Mouse (Mus musculus): ENCODE measurements at regions not wholly inside any gene's neighbourhood (a gene's known extent, or its start where the extent isn't known, plus 50 kb on each side); places are given as distances from the start of the nearest gene placed in this dataset.
A peak's percentile ranks its signal among the peaks of the same experiment; 100 is the strongest.

DNA sequence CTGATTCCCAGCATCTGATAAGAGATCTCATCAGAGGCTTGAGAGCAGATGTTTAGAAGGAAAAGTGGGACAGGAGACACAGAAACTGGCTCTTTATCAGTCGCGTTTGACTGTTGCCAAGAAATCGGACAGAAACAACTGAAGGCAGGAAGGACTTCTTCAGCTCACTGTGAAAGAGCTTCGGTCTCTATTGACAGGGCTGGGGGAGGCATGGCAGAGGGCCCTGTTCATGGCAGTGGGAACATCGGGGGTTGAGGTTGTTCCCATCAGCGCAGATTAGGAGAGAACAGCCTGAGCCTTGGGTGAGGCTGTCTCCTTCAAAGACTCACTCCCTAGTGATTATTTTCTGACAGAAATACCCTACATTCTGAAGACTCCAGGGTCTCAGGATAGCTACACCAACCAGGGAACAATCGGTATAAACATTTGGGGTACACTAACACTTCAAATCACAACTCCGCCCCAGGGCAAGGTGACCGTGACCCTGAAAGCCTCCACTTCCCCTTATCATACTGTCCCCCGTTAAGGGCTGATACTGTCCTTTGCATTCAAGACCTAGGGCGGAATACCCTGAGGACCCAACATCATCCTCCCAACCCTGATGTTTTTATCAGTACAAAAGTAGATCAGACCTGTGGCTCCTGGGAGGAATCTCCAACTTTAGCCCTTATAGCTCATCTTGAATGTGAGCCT, 144.8 kb upstream of the Eci2 start:
- Histone ChIP-seq H3K9ac (no peak overlapping the region), H3K4me1 (no peaks in the 10 kb centered on the region), H3K27me3 (no peaks in the 10 kb centered on the region), H3K4me3 (no peak overlapping the region), H3K9me3 (replicated peaks) (no peaks in the 10 kb centered on the region), H3K4me2 (replicated peaks) (no peak overlapping the region), H3K27ac (no peak overlapping the region), H3K36me3 (no peaks in the 10 kb centered on the region)
- 87% methylated on average over 11 of the region's 11 CpGs for WGBS
- ATAC-seq (ENCODE audit: low FRiP score): no peak

GRCm38 (mm10) chr13:35173522-35173921, 146.6 kb upstream of the Eci2 start:
- Histone ChIP-seq H3K4me1 (no peaks in the 10 kb centered on the region), H3K36me3 (no peaks in the 10 kb centered on the region), H3K4me3 (no peak overlapping the region), H3K4me2 (replicated peaks) (no peak overlapping the region), H3K9me3 (replicated peaks) (no peaks in the 10 kb centered on the region), H3K27me3 (no peaks in the 10 kb centered on the region), H3K27ac (no peak overlapping the region), H3K9ac (no peak overlapping the region)
- no peak for ATAC-seq (ENCODE audit: low FRiP score)
- WGBS: 37% methylated on average over 2 of the region's 2 CpGs

GRCm38 (mm10) chr13:35175587-35175986, 148.7 kb upstream of the Eci2 start:
- Histone ChIP-seq H3K4me1 (no peaks in the 10 kb centered on the region), H3K27me3 (no peaks in the 10 kb centered on the region), H3K27ac (no peak overlapping the region), H3K4me2 (replicated peaks) (no peak overlapping the region), H3K36me3 (no peaks in the 10 kb centered on the region), H3K4me3 (no peak overlapping the region), H3K9me3 (replicated peaks) (no peaks in the 10 kb centered on the region), H3K9ac (no peak overlapping the region)
- WGBS: 71% methylated on average over 1 of the region's 1 CpGs
- ATAC-seq (ENCODE audit: low FRiP score): no peak

DNA sequence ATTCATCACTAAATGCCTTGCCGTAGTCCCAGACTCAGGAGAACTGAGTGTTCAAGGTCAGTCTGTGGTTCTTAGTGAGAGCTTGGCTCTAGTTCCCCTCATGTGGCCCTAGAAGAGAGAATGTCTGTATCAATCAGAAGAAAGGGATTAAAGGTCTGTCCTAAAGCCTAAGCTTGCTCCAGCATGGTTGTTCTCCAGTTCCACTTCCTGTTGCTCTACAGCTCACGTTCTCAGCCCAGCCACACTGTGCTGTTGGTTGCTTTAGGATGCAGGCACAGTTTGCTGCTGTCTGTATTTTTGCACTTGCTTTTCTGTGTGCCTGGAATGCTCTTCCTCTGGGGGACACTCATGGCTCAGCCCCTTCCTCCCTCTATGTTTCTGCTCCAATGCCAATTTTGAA, 150.4 kb upstream of the Eci2 start:
- no peak overlapping the region for H3K9ac ChIP-seq
- no peak overlapping the region for H3K27ac ChIP-seq
- H3K9me3 ChIP-seq (replicated peaks): no peaks in the 10 kb centered on the region
- no peaks in the 10 kb centered on the region for H3K27me3 ChIP-seq
- WGBS: 64% methylated on average over 2 of the region's 2 CpGs
- H3K36me3 ChIP-seq: no peaks in the 10 kb centered on the region
- no peak for ATAC-seq (ENCODE audit: low FRiP score)
- no peak overlapping the region for H3K4me2 ChIP-seq (replicated peaks)
- no peaks in the 10 kb centered on the region for H3K4me1 ChIP-seq
- no peak overlapping the region for H3K4me3 ChIP-seq

GRCm38 (mm10) chr13:35189028-35189711, 162.3 kb upstream of the Eci2 start:
- ATAC-seq (ENCODE audit: low FRiP score): peak; percentile 77
- no peak overlapping the region; the same call in 1 of the 2 replicates for H3K9ac ChIP-seq
- 38% methylated on average over 16 of the region's 16 CpGs for WGBS
- no peaks in the 10 kb centered on the region for H3K9me3 ChIP-seq (replicated peaks)
- no peaks in the 10 kb centered on the region for H3K36me3 ChIP-seq
- H3K27ac ChIP-seq: peak overlapping the region; percentile 74
- H3K4me2 ChIP-seq (replicated peaks): no peak overlapping the region
- H3K4me1 ChIP-seq: peaks cover 10% of the 10 kb centered on the region
- H3K4me3 ChIP-seq: no peak overlapping the region
- no peaks in the 10 kb centered on the region for H3K27me3 ChIP-seq

DNA sequence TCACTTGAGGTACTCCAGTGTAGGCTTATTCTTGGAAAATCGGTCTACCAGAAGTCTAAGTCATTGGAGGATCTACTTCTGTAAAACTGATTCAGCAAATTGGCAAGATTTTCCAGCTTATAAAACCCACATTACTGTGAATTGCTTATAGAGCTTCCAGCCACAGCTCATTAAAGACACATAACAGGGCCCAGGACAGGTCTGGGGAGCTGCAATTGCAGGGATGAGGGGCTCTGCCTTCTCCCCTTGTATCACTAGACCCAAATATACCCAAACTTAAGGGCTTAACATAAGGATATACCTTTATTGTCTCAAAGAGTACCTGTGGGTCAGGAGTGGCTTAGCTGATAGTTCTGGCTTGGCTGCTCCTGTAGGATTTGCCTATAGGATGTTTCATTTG, 175.2 kb upstream of the Eci2 start:
- WGBS: 93% methylated on average over 1 of the region's 1 CpGs
- no peaks in the 10 kb centered on the region for H3K4me1 ChIP-seq
- no peak overlapping the region for H3K4me3 ChIP-seq
- H3K9ac ChIP-seq: no peak overlapping the region
- no peaks in the 10 kb centered on the region for H3K9me3 ChIP-seq (replicated peaks)
- ATAC-seq (ENCODE audit: low FRiP score): no peak
- no peak overlapping the region for H3K4me2 ChIP-seq (replicated peaks)
- H3K36me3 ChIP-seq: no peaks in the 10 kb centered on the region
- no peak overlapping the region for H3K27ac ChIP-seq
- no peaks in the 10 kb centered on the region for H3K27me3 ChIP-seq

- no peak for ATAC-seq (ENCODE audit: low FRiP score)
Measured at GRCm38 (mm10) chr13:35208319-35208718, 181.4 kb upstream of the Eci2 start.

DNA sequence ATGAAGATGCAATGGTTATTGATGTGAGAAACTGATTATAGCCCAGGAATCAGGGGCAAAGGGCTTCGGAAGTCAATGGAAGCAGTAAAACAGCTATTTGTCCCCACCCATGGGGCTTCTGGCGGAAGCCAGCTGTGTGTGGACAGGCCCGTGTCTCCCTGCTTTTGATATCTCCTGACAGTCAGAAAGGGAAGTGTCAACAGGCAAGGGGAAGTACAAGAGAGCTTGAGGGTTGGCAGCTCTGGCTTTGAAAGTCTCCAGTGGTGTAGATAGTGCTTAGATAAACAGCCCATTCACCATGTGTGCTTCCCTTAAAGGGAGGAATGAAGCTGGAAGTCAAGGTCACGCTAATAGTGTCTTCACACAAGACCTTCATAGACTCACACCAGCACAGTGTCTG, 182.7 kb upstream of the Eci2 start:
- ATAC-seq (ENCODE audit: low FRiP score): no peak
- no peak overlapping the region for H3K4me2 ChIP-seq (replicated peaks)

More at GRCm38 (mm10) chr13:35208319-35208718, 181.4 kb upstream of the Eci2 start:
- Histone ChIP-seq H3K9ac (no peak overlapping the region), H3K4me3 (no peak overlapping the region), H3K4me1 (no peaks in the 10 kb centered on the region), H3K27me3 (no peaks in the 10 kb centered on the region), H3K9me3 (replicated peaks) (no peaks in the 10 kb centered on the region), H3K4me2 (replicated peaks) (no peak overlapping the region), H3K36me3 (no peaks in the 10 kb centered on the region), H3K27ac (no peak overlapping the region)
- WGBS: 89% methylated on average over 3 of the region's 3 CpGs

DNA sequence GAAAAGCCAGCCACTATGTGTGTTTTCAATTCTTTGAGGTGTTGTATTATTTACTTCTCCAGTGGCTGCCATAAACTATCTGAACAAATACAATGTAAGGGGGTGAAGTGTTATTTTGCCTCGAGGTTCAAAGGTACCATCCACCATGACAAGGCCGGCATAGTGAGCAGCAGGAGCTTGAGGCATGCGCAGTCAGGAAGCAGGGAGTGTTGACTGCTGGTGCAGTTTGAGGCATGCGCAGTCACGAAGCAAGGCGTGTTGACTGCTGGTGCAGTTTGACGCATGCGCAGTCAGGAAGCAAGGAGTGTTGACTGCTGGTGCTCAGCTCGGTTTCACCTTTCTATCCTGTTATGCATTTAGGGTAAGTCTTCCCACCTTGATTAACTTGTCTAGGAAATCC, 184.9 kb upstream of the Eci2 start:
- Histone ChIP-seq H3K4me2 (replicated peaks) (no peak overlapping the region), H3K27ac (no peak overlapping the region), H3K4me3 (no peak overlapping the region), H3K36me3 (no peaks in the 10 kb centered on the region), H3K9me3 (replicated peaks) (no peaks in the 10 kb centered on the region), H3K27me3 (no peaks in the 10 kb centered on the region), H3K9ac (no peak overlapping the region), H3K4me1 (no peaks in the 10 kb centered on the region)
- 90% methylated on average over 9 of the region's 9 CpGs for WGBS
- no peak for ATAC-seq (ENCODE audit: low FRiP score)

More for the DNA sequence above, 182.7 kb upstream of the Eci2 start:
- Histone ChIP-seq H3K27me3 (no peaks in the 10 kb centered on the region), H3K9ac (no peak overlapping the region), H3K9me3 (replicated peaks) (no peaks in the 10 kb centered on the region), H3K4me1 (no peaks in the 10 kb centered on the region), H3K36me3 (no peaks in the 10 kb centered on the region), H3K27ac (no peak overlapping the region), H3K4me3 (no peak overlapping the region)
- 71% methylated on average over 4 of the region's 4 CpGs for WGBS

DNA sequence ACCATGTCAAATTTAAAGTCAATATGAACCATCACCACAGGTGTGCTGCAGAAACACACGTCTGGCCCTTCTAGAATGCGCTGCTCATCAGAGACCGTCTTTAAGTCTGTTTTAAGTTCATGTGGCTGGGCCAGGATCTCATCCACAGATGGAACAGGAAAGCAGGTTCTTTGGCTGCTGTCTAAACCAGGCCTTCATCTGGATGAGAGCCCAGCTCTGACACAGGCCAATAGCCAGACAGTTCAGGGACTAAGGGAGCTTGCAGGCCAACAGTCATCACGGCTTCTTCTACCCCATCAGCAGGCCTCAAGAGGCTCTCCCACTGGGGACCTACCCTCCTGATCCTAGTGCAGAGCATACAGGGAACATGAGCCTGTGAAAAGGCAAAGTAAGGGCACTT, 185.4 kb upstream of the Eci2 start:
- H3K4me2 ChIP-seq (replicated peaks): no peak overlapping the region
- no peaks in the 10 kb centered on the region for H3K4me1 ChIP-seq
- no peak overlapping the region for H3K9ac ChIP-seq
- no peaks in the 10 kb centered on the region for H3K27me3 ChIP-seq
- 91% methylated on average over 4 of the region's 4 CpGs for WGBS
- no peak for ATAC-seq (ENCODE audit: low FRiP score)
- H3K27ac ChIP-seq: no peak overlapping the region
- H3K9me3 ChIP-seq (replicated peaks): no peaks in the 10 kb centered on the region
- H3K4me3 ChIP-seq: no peak overlapping the region
- no peaks in the 10 kb centered on the region for H3K36me3 ChIP-seq

DNA sequence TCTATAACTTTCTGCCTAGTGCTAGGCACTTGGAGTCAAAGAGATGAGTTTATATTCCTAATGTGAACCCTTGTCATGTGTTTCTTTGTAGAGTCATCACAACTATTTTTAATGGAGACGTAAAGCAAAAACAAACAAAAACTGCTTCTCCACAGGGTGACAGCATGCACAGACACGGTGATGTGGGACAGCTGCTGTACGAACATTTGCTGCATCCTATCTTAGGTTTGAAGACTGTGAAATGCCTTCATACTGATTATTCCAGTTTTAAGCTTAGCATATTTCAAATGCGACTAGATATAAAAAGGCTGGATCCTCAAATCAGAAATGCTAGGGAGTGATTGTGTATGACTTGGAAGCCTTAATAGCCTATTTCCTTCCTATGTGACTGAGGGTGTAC, 187.3 kb upstream of the Eci2 start:
- Histone ChIP-seq H3K9ac (no peak overlapping the region), H3K36me3 (no peaks in the 10 kb centered on the region), H3K4me3 (no peak overlapping the region), H3K27me3 (no peaks in the 10 kb centered on the region), H3K9me3 (replicated peaks) (no peaks in the 10 kb centered on the region), H3K4me1 (no peaks in the 10 kb centered on the region), H3K27ac (no peak overlapping the region), H3K4me2 (replicated peaks) (no peak overlapping the region)
- WGBS: 89% methylated on average over 4 of the region's 4 CpGs
- no peak for ATAC-seq (ENCODE audit: low FRiP score)

GRCm38 (mm10) chr13:35226142-35226829, 199.4 kb upstream of the Eci2 start:
- Histone ChIP-seq H3K36me3 (no peaks in the 10 kb centered on the region), H3K9me3 (replicated peaks) (no peaks in the 10 kb centered on the region), H3K4me2 (replicated peaks) (no peak overlapping the region), H3K27ac (no peak overlapping the region), H3K27me3 (no peaks in the 10 kb centered on the region), H3K4me3 (no peak overlapping the region), H3K4me1 (no peaks in the 10 kb centered on the region), H3K9ac (no peak overlapping the region)
- WGBS: 68% methylated on average over 7 of the region's 7 CpGs
- ATAC-seq (ENCODE audit: low FRiP score): no peak
